Mouse (Mus musculus): ENCODE results near the gene Zfp786. TPM values are rescaled to one million over a fixed set of nuclear protein-coding genes. Genes with fewer than 3 reads are reported as not detected.
"Not testable (repeated sequence)": the region's sequence is repeated elsewhere in the genome, so short reads cannot be mapped to it uniquely, and the experiment has no call there.

Zfp786 gene
- 1 to 10 TPM; 5.5 to 6.5 TPM for total RNA-seq (2021)
- long read RNA-seq, experiment 1, partial matches to known transcripts: 0 of 6 reads
- long read RNA-seq, experiment 1, other reads (novel, unspliced or antisense): 2 of 6 reads
- long read RNA-seq, experiment 2, transcript Zfp786-201 (4 exons, 3,191 nt): major isoform, 9 of 11 reads
- long read RNA-seq, experiment 2, partial matches to known transcripts: 0 of 11 reads
- long read RNA-seq, experiment 2, other reads (novel, unspliced or antisense): 1 of 11 reads

DNA sequence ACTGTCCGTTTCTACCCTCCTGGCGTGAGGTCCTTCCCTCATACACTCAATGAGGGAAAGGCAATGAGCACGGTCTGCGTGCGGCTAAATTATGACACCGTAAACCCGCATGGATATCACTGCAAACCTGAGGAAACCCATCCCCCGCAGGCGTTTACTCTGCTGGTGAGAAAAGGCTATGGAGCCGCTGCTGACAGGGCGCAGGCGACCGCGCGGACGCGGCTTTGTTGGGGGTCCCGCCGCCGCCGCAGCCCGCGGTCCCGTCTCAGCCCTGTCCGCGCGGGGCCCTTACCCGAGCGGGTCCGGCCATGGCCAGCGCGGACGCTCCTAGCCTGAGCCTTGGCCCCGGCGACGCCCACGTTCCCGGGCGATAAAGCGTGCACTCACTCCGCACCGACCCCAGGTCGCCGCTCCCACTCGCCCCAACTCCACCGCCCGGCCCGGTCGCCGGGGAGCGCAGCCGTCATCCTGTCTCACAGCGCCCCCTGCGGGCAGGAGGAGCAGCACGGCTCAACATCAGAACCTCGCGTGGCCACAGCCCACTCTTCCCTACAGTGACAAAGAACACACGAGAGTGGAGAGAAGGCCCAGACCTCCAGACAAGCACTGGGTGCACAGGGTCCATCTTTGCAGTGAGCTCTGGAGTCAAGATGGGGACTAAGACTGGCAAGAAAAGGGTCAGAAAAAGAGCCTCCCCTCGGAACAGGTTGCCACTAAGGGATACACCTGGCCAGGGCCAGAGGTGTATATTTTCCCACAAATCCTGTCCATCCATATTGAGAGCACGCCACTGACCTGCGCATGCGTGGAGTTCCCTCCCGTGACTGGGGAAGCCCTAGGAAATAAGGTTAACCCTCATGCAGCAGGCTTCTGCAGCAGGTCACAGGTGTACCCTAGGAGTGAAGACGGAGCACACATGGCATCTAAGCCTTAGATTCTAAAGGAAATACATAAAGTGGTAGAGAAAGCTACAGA lies at the start of gene Zfp786:
Gene Zfp786, minus strand, starts transcription at position 764 of the 975 bp plus-strand sequence.
- peak within 1 kb of the TSS; percentile 90 for H3K27ac ChIP-seq
- peak within 1 kb of the TSS; percentile 84 for H3K4me3 ChIP-seq
- TF ChIP-seq CTCF (conservative IDR thresholded peaks at IDR 0.05): peak; percentile 100
- peak; percentile 87 to 93 for DNase-seq (ENCODE audit: low spot score in 2 of 2)

DNA sequence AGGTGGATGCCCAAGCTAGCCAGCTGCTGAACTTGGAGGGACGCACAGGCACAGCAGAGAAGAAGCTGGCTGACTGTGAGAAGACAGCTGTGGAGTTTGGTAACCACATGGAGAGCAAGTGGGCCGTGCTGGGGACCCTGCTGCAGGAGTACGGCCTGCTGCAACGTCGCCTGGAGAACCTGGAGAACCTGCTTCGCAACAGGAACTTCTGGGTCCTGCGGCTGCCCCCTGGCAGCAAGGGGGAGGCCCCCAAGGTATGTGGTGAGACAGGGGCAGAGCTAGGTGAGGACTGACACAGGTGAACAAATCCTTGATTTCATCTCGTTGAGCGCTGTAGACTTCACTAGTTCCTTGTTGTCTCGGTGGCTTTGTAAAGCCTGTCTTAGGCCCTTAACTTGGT lies 49.5 kb upstream of the Zfp786 start:
- TF ChIP-seq CTCF (conservative IDR thresholded peaks at IDR 0.05): no peak
- no peak for DNase-seq (ENCODE audit: low spot score in 2 of 2)
- H3K4me3 ChIP-seq: no peak overlapping the region
- no peak overlapping the region for H3K27ac ChIP-seq

DNA sequence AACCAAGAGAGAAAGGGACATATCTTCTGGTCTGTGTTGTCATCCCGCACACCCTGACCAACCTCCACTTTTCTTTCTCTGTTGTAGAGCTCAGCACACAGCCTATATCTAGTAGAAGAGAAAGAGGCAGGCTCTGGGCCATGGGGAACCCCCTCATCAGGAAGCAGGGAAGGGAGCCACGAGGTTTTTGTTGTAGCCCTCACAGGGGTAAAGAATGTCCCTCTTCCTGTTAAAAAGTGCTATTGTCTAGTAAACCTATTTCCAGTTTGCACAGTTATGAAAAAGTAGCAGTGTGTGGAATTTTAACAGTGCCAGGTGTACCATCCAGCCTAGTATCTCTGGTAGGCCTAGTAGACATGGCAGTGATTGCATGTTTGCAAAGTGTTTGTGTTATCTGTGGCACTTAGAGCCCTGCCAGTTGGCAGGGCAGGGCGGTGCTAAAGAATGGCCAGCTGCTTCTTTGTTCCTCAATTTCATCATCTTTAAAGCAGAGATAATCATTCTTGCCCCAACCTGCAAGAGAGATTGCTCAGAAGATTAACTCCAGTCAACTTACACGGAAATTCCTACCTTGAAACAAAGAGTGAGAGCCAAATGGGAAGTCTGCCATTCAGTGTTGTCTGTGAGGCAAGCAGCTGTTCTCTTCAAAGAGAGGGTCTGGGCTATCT lies 48.5 kb upstream of the Zfp786 start:
- no peak overlapping the region for H3K27ac ChIP-seq

DNA sequence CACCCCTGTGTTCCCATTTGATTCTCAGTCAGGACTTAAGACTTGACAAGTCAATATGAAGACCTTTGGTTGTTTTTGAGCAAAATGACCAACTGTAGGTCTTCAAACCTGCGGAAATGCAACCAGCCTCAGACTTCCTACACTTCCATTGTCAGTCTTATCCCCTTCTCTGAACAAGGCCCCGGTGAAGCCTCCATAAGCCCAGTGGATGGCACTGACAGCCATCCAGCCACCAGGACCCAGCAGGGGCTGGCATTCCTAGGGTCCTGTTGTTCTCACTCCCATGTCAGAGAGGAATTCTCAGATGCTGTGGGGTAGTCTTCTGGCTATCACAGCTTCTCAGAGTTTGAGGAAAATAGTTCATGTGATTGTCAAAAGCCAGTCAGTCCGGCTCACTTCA lies 47.9 kb upstream of the Zfp786 start:
- DNase-seq (ENCODE audit: low spot score in 2 of 2): no peak
- Histone ChIP-seq H3K27ac (peak overlapping the region; percentile 94), H3K4me3 (peak overlapping the region; percentile 79)
- TF ChIP-seq CTCF (conservative IDR thresholded peaks at IDR 0.05): no peak

More for the DNA sequence above, 48.5 kb upstream of the Zfp786 start:
- DNase-seq (ENCODE audit: low spot score in 2 of 2): no peak
- no peak for TF ChIP-seq CTCF (conservative IDR thresholded peaks at IDR 0.05)
- peak overlapping the region; percentile 79; the same call in 1 of the 2 replicates for H3K4me3 ChIP-seq

DNA sequence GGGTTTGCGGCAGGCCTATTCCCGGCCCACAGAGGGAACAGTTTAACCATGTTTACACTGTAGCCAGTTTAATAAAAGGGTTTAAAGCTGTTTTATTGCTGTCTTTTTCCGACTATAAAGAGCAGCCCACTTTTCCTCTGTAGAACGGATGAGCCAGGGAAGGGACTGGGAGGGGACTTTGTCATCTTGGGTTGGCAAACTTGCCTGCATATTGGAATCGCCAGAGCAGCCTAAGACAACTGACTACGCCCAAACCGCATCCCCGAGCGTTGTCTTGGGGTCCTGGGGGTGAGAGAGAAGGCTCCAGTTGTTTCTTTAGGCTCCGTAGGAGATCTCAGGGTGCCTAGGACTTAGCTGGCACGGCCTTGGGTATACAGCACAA lies 47.5 kb upstream of the Zfp786 start:
- no peak for TF ChIP-seq CTCF (conservative IDR thresholded peaks at IDR 0.05)
- DNase-seq (ENCODE audit: low spot score in 2 of 2): no peak
- Histone ChIP-seq H3K4me3 (peak overlapping the region; percentile 79), H3K27ac (peak overlapping the region; percentile 94)

DNA sequence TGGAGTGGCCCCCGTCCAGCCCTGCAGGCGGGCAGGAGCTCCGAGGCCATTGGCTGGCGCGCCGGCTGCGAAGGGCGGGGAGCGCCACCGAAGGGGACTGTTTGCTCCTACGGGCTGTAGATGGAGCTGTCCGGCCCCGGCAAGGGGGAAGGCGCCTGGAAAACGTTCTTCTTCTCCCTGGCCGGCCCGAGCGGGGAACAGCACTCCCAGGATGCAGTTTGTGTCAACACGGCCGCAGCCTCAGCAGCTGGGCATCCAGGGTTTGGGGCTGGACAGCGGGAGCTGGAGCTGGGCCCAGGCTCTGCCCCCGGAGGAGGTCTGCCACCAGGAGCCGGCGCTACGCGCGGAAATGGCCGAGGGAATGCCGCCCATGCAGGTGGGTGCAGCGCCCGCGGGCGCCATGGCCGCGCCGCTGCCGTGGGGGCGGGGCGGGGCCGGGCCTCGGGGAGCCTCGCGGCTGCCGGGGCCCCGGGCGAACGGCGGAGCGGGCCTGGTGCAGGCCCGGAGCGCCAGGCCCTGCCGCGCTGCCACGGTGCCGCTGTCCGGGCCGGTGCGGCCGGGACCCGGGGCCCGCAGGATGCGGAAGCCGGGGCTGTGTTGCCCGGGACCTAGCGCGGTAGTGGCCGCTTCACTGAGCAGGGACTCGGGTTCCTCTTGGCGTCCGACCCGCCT lies 46.9 kb upstream of the Zfp786 start:
- Histone ChIP-seq H3K4me3 (peak overlapping the region; percentile 79), H3K27ac (peak overlapping the region; percentile 94)
- TF ChIP-seq CTCF (conservative IDR thresholded peaks at IDR 0.05): peak; percentile 83
- peak; percentile 88 to 90 for DNase-seq (ENCODE audit: low spot score in 2 of 2)

DNA sequence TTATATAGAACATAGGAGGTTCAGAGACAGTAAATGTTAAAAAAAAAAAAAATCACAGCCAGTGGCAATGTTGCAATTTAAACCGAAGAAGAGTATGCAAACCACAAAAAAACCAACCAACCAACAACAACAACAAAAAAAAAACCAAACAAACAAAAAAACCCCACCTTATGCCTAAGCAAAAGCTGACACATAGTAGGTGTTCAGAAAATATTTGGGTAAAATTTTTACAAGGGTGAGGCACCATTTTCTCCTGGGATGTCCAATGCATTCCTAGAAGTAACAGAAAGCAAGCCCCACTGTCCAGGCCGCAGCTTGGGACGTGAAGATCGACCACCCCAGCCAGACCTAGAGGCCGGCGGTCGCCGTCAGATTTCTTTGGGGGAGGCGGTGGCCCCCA lies 46.4 kb upstream of the Zfp786 start, which contains the start of gene Zfp282:
Gene Zfp282, plus strand, starts transcription at position 147 of the 400 bp plus-strand sequence.
- Histone ChIP-seq H3K4me3 (peak within 1 kb of the TSS; percentile 79), H3K27ac (peak within 1 kb of the TSS; percentile 94)
- TF ChIP-seq CTCF (conservative IDR thresholded peaks at IDR 0.05): no peak
- no peak for DNase-seq (ENCODE audit: low spot score in 2 of 2)

DNA sequence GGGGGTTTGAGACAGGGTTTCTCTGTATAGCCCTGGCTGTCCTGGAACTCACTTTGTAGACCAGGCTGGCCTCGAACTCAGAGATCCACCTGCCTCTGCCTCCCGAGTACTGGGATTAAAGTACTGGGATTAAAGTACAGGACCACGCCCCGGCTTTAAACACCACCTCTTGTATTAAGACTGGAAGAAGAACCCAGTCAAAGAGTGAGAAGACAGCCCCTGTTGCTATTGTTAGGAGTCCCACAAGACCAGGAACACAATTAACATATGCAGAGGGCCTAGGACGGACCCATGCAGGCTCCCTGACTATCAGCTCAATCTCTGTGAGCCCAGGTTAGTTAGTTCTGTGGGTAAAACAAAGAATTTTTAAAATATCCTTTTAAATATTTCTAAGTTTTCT lies 41.6 kb upstream of the Zfp786 start:
- TF ChIP-seq CTCF (conservative IDR thresholded peaks at IDR 0.05): no peak
- no peak for DNase-seq (ENCODE audit: low spot score in 2 of 2)
- H3K27ac ChIP-seq: no peak overlapping the region
- no peak overlapping the region for H3K4me3 ChIP-seq

DNA sequence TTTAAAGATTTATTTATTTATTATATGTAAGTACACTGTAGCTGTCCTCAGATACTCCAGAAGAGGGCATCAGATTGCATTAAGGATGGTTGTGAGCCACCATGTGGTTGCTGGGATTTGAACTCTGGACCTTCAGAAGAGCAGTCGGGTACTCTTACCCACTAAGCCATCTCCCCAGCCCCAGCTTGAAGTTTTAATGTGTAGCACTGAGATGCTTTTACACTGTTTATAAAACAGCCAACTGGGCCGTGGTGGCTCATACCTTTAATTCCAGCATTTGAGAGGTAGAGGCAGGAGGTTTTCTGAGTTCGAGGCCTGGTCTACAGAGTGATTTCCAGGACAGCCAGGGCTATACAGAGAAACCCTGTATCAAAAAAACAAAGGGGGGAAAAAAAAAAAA lies 27.1 kb upstream of the Zfp786 start:
- not testable (repeated sequence) for H3K27ac ChIP-seq; H3K4me3 ChIP-seq; DNase-seq (ENCODE audit: low spot score in 2 of 2)

DNA sequence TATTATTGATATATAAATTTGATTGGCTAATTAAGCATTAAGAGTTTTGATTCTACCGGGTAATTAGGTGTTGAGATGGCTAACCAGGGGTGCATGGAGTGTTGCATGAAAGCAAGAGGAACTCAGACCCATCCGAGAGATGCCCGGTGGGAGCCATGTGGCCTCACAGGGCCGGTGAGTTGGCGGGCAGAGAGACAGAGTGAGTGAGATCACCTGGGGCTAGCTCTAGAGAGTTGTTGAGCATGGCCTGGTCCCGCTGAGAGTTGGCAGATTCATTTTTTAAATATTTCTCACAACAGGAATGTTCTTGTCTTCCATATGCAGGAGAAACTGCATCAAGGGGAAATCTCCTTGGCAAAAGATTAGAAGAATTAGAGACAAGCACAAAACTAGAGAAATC lies 26.6 kb upstream of the Zfp786 start:
- TF ChIP-seq CTCF (conservative IDR thresholded peaks at IDR 0.05): no peak
- Histone ChIP-seq H3K4me3 (no peak overlapping the region), H3K27ac (no peak overlapping the region)
- no peak for DNase-seq (ENCODE audit: low spot score in 2 of 2)

DNA sequence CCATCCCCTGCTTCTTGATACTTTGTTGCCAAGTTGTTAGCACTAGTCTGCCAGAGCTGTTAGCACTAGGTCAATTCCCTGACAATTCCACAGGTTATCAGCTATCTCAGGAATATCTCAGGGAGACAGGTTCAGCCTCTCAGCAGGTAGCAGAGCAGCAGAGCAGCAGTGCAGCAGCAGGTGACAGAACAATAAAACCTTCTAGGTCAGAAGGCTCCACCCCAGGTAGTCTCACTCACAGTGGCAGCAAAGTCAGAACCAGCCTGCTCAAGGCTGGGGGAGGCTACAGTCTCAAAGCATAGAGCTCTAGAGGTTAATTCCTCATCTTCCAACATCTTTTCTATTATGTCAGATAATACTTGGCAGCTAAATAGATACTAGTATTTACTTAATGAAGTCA lies 15.1 kb upstream of the Zfp786 start:
- no peak for DNase-seq (ENCODE audit: low spot score in 2 of 2)
- Histone ChIP-seq H3K4me3 (no peak overlapping the region), H3K27ac (no peak overlapping the region)
- no peak for TF ChIP-seq CTCF (conservative IDR thresholded peaks at IDR 0.05)

DNA sequence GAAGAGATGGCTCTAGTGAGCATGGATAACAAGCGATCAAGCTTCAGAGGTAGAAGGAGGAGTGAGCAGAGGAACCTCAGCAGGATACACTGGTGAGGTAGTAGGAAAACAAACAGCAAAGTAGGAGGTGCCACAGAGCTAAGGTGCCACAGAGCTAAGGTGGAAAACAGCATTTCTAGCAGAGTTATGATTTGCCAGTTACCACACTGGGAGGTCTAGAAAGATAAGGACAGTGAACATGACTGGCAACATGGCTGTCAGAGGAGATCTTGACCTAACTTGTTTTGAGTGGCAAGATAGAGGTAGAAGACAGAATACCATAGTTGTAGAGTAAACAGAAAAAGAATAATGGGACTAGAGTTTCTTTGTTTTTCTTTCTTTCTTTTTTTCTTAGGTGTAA lies 11.7 kb upstream of the Zfp786 start:
- no peak for DNase-seq (ENCODE audit: low spot score in 2 of 2)
- H3K4me3 ChIP-seq: no peak overlapping the region
- no peak overlapping the region for H3K27ac ChIP-seq
- TF ChIP-seq CTCF (conservative IDR thresholded peaks at IDR 0.05): no peak
